Mouse (Mus musculus) midbrain, postnatal 0 days (tissue): ENCODE results near the gene Apoo. TPM values are rescaled to one million over a fixed set of nuclear protein-coding genes. Genes with fewer than 3 reads are reported as not detected.
A peak's percentile ranks its signal among the peaks of the same experiment; 100 is the strongest.
"Not testable (repeated sequence)": the region's sequence is repeated elsewhere in the genome, so short reads cannot be mapped to it uniquely, and the experiment has no call there.

Experiments used
- ATAC-seq: fragments of 200-750 bp; cut with Nextera tagmentation; 2 replicates; pipeline ENCODE4 v1.8.0; 2017; ENCODE audit warnings: moderate number of reproducible peaks, mild to moderate bottlenecking, moderate TSS enrichment, moderate library complexity; ENCODE audit not compliant: low FRiP score
- DNase-seq: peaks from one replicate; pipeline ENCODE4 v3.0.0-alpha.2; 2015; ENCODE audit warnings: low spot score
- H3K27ac ChIP-seq: fragments of 300-500 bp; sonication (generic); 2 replicates; pipeline ENCODE4 v1.5.1; 2014; ENCODE audit warnings: low read depth, mild to moderate bottlenecking, low read length, mixed read lengths
- H3K27me3 ChIP-seq: fragments of 300-500 bp; sonication (generic); 2 replicates; pipeline ENCODE4 v1.6.1; 2014; ENCODE audit warnings: low read length, control low read depth, mixed read lengths; ENCODE audit not compliant: insufficient read depth
- H3K36me3 ChIP-seq: fragments of 300-500 bp; sonication (generic); 2 replicates; pipeline ENCODE4 v1.6.1; 2014; ENCODE audit warnings: low read length, control low read depth, mixed read lengths; ENCODE audit not compliant: insufficient read depth
- H3K4me1 ChIP-seq: fragments of 300-500 bp; sonication (generic); 2 replicates; pipeline ENCODE4 v1.6.1; 2014; ENCODE audit warnings: mild to moderate bottlenecking, control low read depth, antibody characterized with exemption, low read length, mixed read lengths; ENCODE audit not compliant: insufficient read depth
- H3K4me2 ChIP-seq: fragments of 300-500 bp; sonication (generic); 2 replicates; pipeline ENCODE4 v1.6.1; 2014; ENCODE audit warnings: low read depth, mild to moderate bottlenecking, low read length, mixed read lengths; ENCODE audit not compliant: poor library complexity, severe bottlenecking
- H3K4me3 ChIP-seq: fragments of 300-500 bp; sonication (generic); 2 replicates; pipeline ENCODE4 v1.5.1; 2014; ENCODE audit warnings: low read depth, mild to moderate bottlenecking, low read length, moderate library complexity
- H3K9ac ChIP-seq: fragments of 300-500 bp; sonication (generic); replicated peaks from 2 replicates; pipeline ENCODE4 v1.6.1; 2014; ENCODE audit warnings: mild to moderate bottlenecking, low read length, moderate library complexity, mixed read lengths; ENCODE audit not compliant: poor library complexity, severe bottlenecking
- H3K9me3 ChIP-seq: fragments of 300-500 bp; sonication (generic); 2 replicates; pipeline ENCODE4 v1.6.1; 2016; ENCODE audit warnings: low read length, control low read depth
- CTCF ChIP-seq: IDR thresholded peaks from 2 replicates; pipeline ENCODE4 v1.5.1; 2016; ENCODE audit warnings: antibody characterized with exemption, mild to moderate bottlenecking
- WGBS: fragments of 180-500 bp; shearing (Covaris S2); extraction: QIAGEN DNeasy Blood & Tissue Kit; methylation state at CpG from one replicate; pipeline ENCODE4 v1.1.7; 2014; 5-methylcytosine and 5-hydroxymethylcytosine counted together
- polyA plus RNA-seq: library from polyadenylated mRNA; unstranded; fragments of >200 nt; fragmentation: Nextera tagmentation; extraction: Ambion mirVana; gene quantifications from 2 replicates; pipeline ENCODE4 v1.2.1, GENCODE M21; 2015
- total RNA-seq: library from RNA; depleted of rRNA; stranded (reverse); fragments of >200 nt; gene quantifications from 2 replicates; pipeline ENCODE4 v1.2.3, GENCODE M21; 2014; rRNA removed

The Apoo gene
- total RNA-seq (58.3 and 58.7 TPM in 2 replicates), polyA plus RNA-seq (135 and 146 TPM in 2 replicates)

DNA sequence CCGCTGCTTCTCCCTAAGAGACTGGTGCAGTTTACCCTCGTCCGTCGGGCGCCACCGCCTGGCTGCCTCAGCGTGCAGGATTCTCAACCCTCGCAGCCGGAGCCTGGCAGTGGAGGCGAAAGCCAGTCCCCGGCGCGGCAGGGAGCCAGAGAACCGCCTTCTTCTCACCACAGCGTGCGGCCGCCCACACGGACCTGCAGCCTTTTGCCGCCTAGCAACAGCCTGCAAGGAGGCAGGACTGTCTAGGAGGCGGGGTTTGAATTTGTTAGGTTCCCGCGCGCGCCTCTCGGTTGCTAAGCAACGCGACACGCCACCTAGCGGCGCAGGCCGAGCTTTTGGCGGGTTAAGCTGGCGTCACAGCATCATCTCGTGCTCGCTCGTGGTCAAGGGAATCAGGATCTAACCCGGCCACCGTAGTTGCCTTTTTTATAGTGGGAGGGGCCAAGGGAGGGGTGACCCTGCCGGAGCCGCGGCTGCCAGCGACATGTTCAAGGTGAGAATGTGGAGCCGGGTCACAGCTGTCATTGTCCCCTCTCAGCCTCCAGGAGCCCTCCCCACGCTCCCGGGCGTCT lies at the start of gene Apoo, which contains the start of gene Fam90a1b:
Apoo (plus strand) TSS at position 448 of the 572 bp plus-strand sequence.
Fam90a1b (minus strand) TSS at position 108 of the 572 bp plus-strand sequence.
- Histone ChIP-seq H3K36me3 (no peaks in the 10 kb centered on the region), H3K27ac (peak within 1 kb of the TSS; percentile 47; the same call in 1 of the 2 replicates), H3K4me1 (no peaks in the 10 kb centered on the region), H3K27me3 (peaks cover 30% of the 10 kb centered on the region), H3K4me2 (peak within 1 kb of the TSS; percentile 45), H3K4me3 (peak within 1 kb of the TSS; percentile 52), H3K9ac (peak within 1 kb of the TSS; percentile 64), H3K9me3 (no peaks in the 10 kb centered on the region)
- TF ChIP-seq CTCF = peak; percentile 78
- DNase-seq = peak; percentile 96
- peak; percentile 97 for ATAC-seq
- 21% methylated on average over 46 of the region's 46 CpGs for WGBS

DNA sequence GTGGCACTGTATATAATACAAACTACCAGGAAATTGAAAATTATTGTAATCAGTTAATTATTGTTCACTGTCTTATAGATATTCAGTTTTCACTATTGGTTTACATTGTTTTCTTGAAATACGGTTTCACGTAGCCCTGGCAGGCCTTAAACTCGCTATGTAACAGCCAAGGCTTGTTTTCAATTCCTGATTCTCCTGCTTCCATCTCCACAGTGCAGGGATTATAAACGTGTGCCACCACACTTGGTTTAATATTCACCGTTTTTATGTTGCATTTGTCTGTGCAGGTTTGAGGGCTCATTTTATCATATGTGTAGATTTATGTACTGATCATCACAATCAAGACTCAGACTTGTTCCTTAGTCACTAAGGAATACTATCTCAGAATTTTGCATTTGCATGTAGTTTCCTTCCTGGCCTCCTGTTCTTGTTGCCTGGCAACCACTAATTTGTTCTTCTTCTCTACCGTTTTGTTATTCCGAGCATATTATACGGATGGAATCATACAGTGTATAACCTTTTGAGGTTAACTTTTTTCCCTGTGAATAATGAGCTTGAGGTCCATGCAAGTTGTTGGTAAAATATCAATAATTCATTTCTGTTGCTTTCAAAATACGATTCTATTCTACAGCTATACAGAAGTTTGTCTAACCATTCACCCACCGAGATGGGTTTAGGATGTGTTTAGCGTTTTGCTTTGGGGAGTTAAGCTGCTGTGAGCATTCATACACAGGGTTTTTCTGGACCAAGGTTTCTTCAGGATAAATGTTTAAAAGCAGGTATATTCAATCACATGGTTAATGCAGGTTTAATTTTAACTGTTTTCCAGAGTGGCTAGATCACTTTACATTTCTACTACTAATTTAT lies 45.6 kb upstream of the Apoo start:
- no peak for TF ChIP-seq CTCF
- Histone ChIP-seq H3K36me3 (no peaks in the 10 kb centered on the region), H3K27ac (peak overlapping the region; percentile 12; the same call in 1 of the 2 replicates), H3K27me3 (peaks cover 32% of the 10 kb centered on the region; the same call in 1 of the 2 replicates), H3K4me1 (no peaks in the 10 kb centered on the region), H3K9ac (no peak overlapping the region), H3K4me2 (no peak overlapping the region), H3K4me3 (no peak overlapping the region), H3K9me3 (no peaks in the 10 kb centered on the region)
- DNase-seq = peak; percentile 22
- ATAC-seq = peak; percentile 63; the same call in 1 of the 2 replicates
- WGBS = 47% methylated on average over 11 of the region's 11 CpGs

DNA sequence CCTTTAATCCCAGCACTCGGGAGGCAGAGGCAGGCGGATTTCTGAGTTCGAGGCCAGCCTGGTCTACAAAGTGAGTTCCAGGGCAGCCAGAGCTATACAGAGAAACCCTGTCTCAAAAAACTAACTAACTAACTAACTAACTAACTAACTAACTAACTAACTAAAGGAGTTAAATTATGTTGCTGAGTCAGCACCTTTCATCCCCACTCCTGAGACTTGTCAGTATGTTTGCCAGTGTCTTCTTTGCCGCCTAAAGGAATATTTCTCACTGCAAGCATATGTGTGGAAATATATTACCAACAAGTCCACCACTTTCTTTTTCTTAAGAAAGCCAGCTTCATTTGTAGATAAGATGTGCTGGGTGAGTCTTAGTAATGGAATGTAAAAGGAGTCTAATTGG lies 23.3 kb upstream of the Apoo start:
- H3K4me2 ChIP-seq, H3K4me1 ChIP-seq, DNase-seq, H3K36me3 ChIP-seq, H3K9ac ChIP-seq, H3K9me3 ChIP-seq, H3K27ac ChIP-seq, ATAC-seq, H3K4me3 ChIP-seq: not testable (repeated sequence)
- H3K27me3 ChIP-seq = peaks cover 16% of the 10 kb centered on the region
- 96% methylated on average over 3 of the region's 4 CpGs for WGBS

DNA sequence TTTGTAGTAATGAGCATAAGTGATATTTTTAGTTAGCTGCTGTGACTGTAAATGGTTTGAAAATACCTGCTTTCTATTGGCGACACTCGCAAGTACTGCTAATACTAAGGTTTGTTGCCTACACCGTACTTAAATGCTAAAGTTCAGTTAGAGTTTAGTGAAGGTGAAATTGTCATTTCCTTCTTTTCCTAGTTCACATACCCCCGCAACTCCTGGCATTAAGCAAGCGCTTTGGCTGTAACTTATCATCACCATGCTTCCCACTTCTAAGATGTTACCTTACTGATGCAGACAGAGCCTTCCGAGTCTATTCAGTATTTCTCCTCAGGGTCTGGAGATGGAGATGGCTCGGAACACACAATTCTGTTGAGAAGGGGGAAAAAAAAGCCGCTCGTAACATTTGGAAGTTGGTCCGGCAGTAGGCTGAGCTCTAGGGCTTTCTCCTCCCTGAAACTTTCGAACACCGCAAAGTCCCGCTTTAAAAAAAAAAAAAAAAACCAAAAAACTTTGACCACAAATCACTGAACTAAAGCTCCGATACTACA lies 1.5 kb upstream of the Apoo start:
- no peak overlapping the region for H3K9ac ChIP-seq
- peaks cover 31% of the 10 kb centered on the region for H3K27me3 ChIP-seq
- DNase-seq = no peak
- TF ChIP-seq CTCF = no peak
- no peaks in the 10 kb centered on the region for H3K36me3 ChIP-seq
- 27% methylated on average over 14 of the region's 14 CpGs for WGBS
- no peak for ATAC-seq
- H3K4me3 ChIP-seq = no peak overlapping the region
- H3K27ac ChIP-seq = no peak overlapping the region
- H3K9me3 ChIP-seq = no peaks in the 10 kb centered on the region
- H3K4me1 ChIP-seq = no peaks in the 10 kb centered on the region
- 0 out of 2 replicates have a peak overlapping the region, but pooled peaks have one; percentile 40 for H3K4me2 ChIP-seq

DNA sequence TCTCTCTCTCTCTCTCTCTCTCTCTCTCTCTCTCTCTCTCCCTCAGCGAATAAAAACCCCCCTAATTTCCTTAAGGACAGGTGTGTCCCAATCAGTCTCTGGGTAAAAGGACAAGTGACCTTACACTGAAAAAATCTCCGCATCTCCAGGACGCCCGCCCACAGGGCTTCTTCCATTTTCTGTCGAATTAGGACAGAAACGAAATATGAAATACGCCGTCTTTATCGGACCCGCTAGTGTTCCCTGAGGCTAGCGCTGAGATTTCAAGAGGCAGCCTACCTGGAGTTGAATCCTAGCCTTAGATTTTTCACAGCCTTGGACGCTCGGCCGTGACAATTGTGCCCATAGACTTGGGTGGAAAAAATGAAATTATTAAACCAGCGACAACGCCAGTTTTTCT lies 888 bp upstream of the Apoo start:
- no peaks in the 10 kb centered on the region for H3K9me3 ChIP-seq
- peak; percentile 1 for DNase-seq
- H3K27me3 ChIP-seq = peaks cover 31% of the 10 kb centered on the region
- 20% methylated on average over 16 of the region's 16 CpGs for WGBS
- no peak for ATAC-seq
- H3K4me1 ChIP-seq = no peaks in the 10 kb centered on the region
- H3K9ac ChIP-seq = no peak overlapping the region
- H3K36me3 ChIP-seq = no peaks in the 10 kb centered on the region
- H3K4me3 ChIP-seq = peak overlapping the region; percentile 52
- H3K27ac ChIP-seq = no peak overlapping the region
- TF ChIP-seq CTCF = no peak
- H3K4me2 ChIP-seq = peak overlapping the region; percentile 40
